Mouse (Mus musculus): ENCODE results near the gene Tex45. TPM values are rescaled to one million over a fixed set of nuclear protein-coding genes. Genes with fewer than 3 reads are reported as not detected.

The Tex45 gene
- polyA plus RNA-seq (2016; fragmentation: Nextera tagmentation; extraction: Ambion mirVana): 0.10 TPM in 1 of 2 replicates, not detected in the other

DNA sequence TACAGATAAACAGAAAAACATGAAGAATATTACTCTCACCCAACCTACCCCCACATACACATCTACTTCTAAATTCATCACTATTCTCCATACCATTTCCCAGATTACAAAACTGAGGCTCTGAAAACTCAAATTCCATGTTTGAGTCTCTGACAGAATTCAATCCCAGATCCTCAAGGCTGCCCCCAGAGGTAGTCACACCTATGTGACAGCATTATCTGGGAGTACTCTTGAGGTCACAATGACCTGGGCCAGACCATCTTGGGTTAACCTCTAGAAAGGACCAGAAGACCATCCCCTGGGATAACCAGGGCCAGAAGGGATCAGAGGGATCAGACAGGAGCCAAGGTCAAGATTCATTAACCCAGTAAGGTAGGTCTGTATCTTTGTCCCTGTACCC, at the start of gene Tex45:
TSS of gene Tex45 (plus strand) at position 301 of the 400 bp plus-strand sequence.
- no peak for ATAC-seq (ENCODE audit: insufficient number of reproducible peaks, insufficient read depth, low FRiP score, low TSS enrichment)
- Histone ChIP-seq H3K4me2 (replicated peaks) (no peak within 1 kb of the TSS), H3K9me3 (no peaks in the 10 kb centered on the region), H3K9ac (no peak within 1 kb of the TSS), H3K36me3 (no peaks in the 10 kb centered on the region), H3K4me3 (no peak within 1 kb of the TSS), H3K4me1 (peaks cover 6% of the 10 kb centered on the region; the same call in 1 of the 2 replicates), H3K27me3 (peaks cover 4% of the 10 kb centered on the region; the same call in 1 of the 2 replicates), H3K27ac (no peak within 1 kb of the TSS)

DNA sequence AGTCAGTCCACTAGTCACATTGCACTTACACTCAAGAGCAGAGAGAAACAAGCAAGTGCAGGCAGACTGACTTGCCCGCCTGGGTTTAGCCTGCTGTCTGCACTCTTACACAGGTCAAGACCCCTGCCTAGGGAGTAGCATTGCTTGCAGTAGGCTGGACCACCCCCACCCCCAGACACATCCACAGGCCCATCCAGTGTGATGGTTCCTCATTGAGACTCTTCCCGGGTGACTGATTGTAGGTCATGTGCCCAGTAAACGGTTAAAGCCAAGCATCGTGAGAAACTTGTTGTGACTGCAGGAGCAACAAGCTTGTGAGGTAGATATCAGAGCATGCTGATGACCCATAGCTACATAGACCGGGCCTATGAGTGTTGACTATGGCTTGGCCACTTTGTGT, 49.2 kb upstream of the Tex45 start:
- Histone ChIP-seq H3K4me1 (peaks cover 16% of the 10 kb centered on the region), H3K9ac (no peak overlapping the region), H3K4me3 (no peak overlapping the region), H3K27ac (no peak overlapping the region), H3K27me3 (no peaks in the 10 kb centered on the region), H3K9me3 (no peaks in the 10 kb centered on the region), H3K36me3 (no peaks in the 10 kb centered on the region), H3K4me2 (replicated peaks) (no peak overlapping the region)
- ATAC-seq (ENCODE audit: insufficient number of reproducible peaks, insufficient read depth, low FRiP score, low TSS enrichment): no peak
- WGBS: 93% methylated on average over 5 of the region's 5 CpGs

DNA sequence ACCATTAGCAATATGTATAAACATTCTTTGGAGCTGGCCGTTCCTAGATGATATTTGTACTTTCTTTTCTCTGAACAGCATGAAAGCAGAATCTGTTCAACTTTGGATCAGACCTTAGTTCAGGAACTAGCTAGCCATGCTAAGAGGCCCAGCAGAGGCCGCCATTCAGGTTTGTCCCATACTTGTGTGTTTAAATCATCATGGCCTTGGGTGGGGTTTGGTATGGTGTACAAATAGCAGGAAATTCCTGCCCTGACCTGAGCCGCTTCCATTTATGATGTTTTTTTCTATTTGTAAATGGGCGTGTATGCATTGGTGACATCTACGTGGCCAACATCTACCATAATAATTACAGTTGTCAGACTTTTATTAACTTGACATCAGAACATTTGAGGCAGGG, 45.4 kb upstream of the Tex45 start:
- H3K4me2 ChIP-seq (replicated peaks): no peak overlapping the region
- no peak overlapping the region for H3K27ac ChIP-seq
- H3K27me3 ChIP-seq: no peaks in the 10 kb centered on the region
- ATAC-seq (ENCODE audit: insufficient number of reproducible peaks, insufficient read depth, low FRiP score, low TSS enrichment): no peak
- H3K36me3 ChIP-seq: peaks cover 10% of the 10 kb centered on the region
- WGBS: 95% methylated on average over 5 of the region's 5 CpGs
- 0 out of 2 replicates have a peak, but pooled peaks cover 2% of the 10 kb centered on the region for H3K4me1 ChIP-seq
- H3K9me3 ChIP-seq: no peaks in the 10 kb centered on the region
- no peak overlapping the region for H3K4me3 ChIP-seq
- H3K9ac ChIP-seq: no peak overlapping the region

DNA sequence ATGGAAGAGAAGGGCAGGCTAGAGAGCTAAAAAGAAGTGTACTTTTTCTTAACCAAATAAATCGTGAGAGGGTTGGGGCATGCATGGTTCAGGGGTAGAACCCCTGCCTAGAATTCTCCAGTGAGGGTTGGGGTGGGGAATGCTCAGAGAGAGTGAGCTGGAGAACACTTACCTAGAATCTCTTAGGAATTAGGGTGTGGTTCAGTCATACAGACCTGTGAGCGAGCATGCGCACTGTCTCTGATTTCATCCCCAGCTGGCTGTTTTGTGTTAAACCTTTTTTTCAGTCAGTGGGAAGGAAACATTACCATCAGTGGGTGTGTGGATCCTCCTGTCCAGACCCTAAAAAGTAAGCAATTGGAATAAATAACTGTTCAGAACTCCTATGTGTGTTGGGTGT, 44.5 kb upstream of the Tex45 start:
- 83% methylated on average over 3 of the region's 3 CpGs for WGBS
- H3K27ac ChIP-seq: no peak overlapping the region
- H3K36me3 ChIP-seq: peaks cover 11% of the 10 kb centered on the region
- H3K4me1 ChIP-seq: no peaks in the 10 kb centered on the region
- H3K4me3 ChIP-seq: no peak overlapping the region
- no peak for ATAC-seq (ENCODE audit: insufficient number of reproducible peaks, insufficient read depth, low FRiP score, low TSS enrichment)
- no peak overlapping the region for H3K9ac ChIP-seq
- no peak overlapping the region for H3K4me2 ChIP-seq (replicated peaks)
- H3K9me3 ChIP-seq: no peaks in the 10 kb centered on the region
- H3K27me3 ChIP-seq: no peaks in the 10 kb centered on the region

DNA sequence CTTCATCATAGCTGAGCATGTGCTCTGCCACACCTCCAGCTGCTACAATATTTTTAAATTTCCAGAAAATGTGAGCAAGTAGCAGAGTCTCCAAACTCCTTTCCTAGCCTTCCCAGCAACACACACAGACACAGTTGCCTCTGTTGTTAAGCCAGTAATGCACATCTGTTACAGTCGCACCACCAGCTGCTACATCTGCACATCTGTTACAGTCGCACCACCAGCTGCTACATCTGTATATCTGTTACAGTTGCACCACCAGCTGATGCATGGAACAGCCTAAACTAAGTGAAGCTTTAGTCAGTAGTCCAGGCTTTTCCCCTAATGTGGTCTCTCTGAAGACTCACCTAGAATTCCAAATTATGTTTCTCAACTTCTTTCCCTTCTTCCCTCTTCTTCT, 42.2 kb upstream of the Tex45 start:
- Histone ChIP-seq H3K4me3 (no peak overlapping the region), H3K36me3 (peaks cover 24% of the 10 kb centered on the region), H3K27me3 (no peaks in the 10 kb centered on the region), H3K9ac (no peak overlapping the region), H3K9me3 (no peaks in the 10 kb centered on the region), H3K27ac (no peak overlapping the region), H3K4me2 (replicated peaks) (no peak overlapping the region), H3K4me1 (no peaks in the 10 kb centered on the region)
- no peak for ATAC-seq (ENCODE audit: insufficient number of reproducible peaks, insufficient read depth, low FRiP score, low TSS enrichment)
- 73% methylated on average over 2 of the region's 2 CpGs for WGBS

DNA sequence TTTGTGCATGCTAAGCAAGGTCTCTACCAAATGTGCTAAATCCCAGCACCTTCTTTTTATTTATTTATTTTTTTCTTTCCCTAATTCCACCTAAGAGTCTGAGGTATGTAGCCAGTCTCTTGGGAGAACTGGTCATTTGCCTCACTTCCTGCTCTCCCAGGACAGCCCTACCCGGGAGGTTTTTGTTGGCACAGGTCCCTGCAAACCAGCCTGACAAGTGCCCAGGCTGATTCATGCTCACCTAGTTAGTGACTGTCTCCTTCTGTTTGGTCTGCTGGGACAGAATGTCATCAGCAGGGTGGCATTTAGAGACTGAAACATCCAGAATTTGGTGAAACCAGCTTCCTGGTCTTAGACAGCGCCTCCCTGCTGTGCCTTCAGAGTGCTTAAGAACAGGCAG, 40.7 kb upstream of the Tex45 start:
- Histone ChIP-seq H3K4me1 (no peaks in the 10 kb centered on the region), H3K36me3 (peaks cover 37% of the 10 kb centered on the region), H3K27me3 (no peaks in the 10 kb centered on the region), H3K9ac (no peak overlapping the region), H3K27ac (no peak overlapping the region), H3K4me2 (replicated peaks) (no peak overlapping the region), H3K9me3 (no peaks in the 10 kb centered on the region), H3K4me3 (no peak overlapping the region)
- 74% methylated on average over 2 of the region's 2 CpGs for WGBS
- no peak for ATAC-seq (ENCODE audit: insufficient number of reproducible peaks, insufficient read depth, low FRiP score, low TSS enrichment)

DNA sequence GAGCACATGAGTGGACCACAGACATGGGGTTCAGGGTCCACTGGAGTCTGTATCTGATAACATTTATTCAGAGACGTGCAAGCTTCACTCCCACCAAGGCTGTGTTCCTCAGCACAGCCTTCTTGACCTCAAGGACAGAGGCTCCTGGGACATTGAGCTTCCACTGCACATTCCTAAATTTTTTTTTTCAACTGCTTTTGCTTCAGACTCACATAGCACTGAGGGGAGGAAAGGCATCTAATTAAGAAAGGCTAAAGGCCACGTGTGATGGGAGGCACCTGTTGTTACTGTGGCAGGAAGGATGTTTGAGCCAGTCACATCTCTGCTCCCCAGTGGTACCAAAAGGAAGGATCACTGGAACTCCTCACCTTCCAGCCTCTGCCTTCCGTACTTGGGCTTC, 39.5 kb upstream of the Tex45 start:
- H3K4me1 ChIP-seq: no peaks in the 10 kb centered on the region
- H3K36me3 ChIP-seq: peaks cover 44% of the 10 kb centered on the region
- H3K4me2 ChIP-seq (replicated peaks): no peak overlapping the region
- H3K9me3 ChIP-seq: no peaks in the 10 kb centered on the region
- 80% methylated on average over 3 of the region's 3 CpGs for WGBS
- H3K9ac ChIP-seq: no peak overlapping the region
- no peak for ATAC-seq (ENCODE audit: insufficient number of reproducible peaks, insufficient read depth, low FRiP score, low TSS enrichment)
- no peak overlapping the region for H3K27ac ChIP-seq
- no peaks in the 10 kb centered on the region for H3K27me3 ChIP-seq
- no peak overlapping the region for H3K4me3 ChIP-seq

DNA sequence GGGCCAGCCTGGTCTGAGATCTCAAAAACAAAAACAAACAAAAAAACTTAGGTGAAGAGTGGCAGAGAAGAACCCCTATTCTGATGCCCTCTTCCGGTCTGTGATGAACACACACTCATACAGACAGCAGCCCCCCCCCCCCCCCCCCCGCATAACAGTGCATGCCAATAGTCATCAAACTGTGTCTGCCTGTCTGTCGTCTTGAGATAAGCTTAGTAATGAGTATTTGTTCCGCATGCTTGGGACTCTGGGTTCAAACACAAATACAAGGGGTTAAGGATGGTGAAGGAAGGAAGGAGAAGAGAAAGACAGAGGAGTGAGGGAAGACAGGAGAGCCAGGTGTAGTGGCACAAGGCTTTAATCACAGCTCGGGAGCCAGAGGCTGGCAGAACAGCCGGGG, 34.2 kb upstream of the Tex45 start:
- Histone ChIP-seq H3K36me3 (peaks cover 80% of the 10 kb centered on the region), H3K4me2 (replicated peaks) (no peak overlapping the region), H3K27ac (no peak overlapping the region), H3K4me1 (no peaks in the 10 kb centered on the region), H3K4me3 (no peak overlapping the region), H3K9me3 (no peaks in the 10 kb centered on the region), H3K9ac (no peak overlapping the region), H3K27me3 (no peaks in the 10 kb centered on the region)
- no peak for ATAC-seq (ENCODE audit: insufficient number of reproducible peaks, insufficient read depth, low FRiP score, low TSS enrichment)
- 77% methylated on average over 6 of the region's 6 CpGs for WGBS

DNA sequence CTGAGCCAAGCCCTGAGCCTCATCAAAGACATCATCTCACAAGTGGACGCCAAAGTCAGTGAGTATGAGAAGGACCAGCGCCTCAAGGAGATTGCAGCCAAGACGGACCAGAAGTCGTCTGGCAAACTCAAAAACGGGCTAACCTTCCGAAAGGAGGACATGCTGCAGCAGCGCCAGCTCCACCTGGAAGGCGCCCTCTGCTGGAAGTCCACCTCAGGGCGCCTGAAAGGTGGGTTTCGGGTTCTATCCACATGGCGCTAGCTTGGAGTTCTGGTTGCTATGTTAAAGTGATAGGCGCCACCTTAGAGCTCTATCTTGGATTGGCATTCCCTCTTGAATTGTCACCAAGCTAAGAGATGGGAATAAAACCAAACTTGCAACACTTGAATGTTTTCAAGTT, 31.2 kb upstream of the Tex45 start:
- Histone ChIP-seq H3K9ac (no peak overlapping the region), H3K27ac (no peak overlapping the region), H3K27me3 (no peaks in the 10 kb centered on the region), H3K4me2 (replicated peaks) (no peak overlapping the region), H3K4me1 (no peaks in the 10 kb centered on the region), H3K36me3 (peaks cover 59% of the 10 kb centered on the region), H3K4me3 (no peak overlapping the region), H3K9me3 (no peaks in the 10 kb centered on the region)
- ATAC-seq (ENCODE audit: insufficient number of reproducible peaks, insufficient read depth, low FRiP score, low TSS enrichment): no peak
- 76% methylated on average over 12 of the region's 12 CpGs for WGBS

DNA sequence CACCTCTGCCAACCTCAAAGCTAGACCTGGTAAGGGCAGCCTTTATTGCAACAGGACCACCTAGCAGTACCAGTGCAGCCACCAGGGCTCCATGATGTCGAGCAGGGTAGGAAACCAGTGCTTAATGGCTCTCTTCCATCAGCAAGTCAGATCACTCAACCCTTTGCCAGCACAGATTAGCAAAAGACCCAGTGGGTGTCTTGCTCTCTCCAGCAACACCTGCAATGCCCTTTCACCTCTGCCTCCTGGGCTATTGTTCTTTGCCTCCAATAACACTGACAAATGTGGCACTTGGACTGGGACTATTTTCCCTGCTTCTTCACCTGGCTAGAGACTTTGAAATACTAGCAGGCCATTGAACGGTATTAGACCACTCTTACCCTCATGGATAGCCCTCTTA, 21.4 kb upstream of the Tex45 start:
- no peak for ATAC-seq (ENCODE audit: insufficient number of reproducible peaks, insufficient read depth, low FRiP score, low TSS enrichment)
- no peaks in the 10 kb centered on the region for H3K27me3 ChIP-seq
- peaks cover 88% of the 10 kb centered on the region for H3K36me3 ChIP-seq
- no peak overlapping the region for H3K27ac ChIP-seq
- H3K4me1 ChIP-seq: no peaks in the 10 kb centered on the region
- WGBS: 82% methylated on average over 2 of the region's 2 CpGs
- H3K9ac ChIP-seq: no peak overlapping the region
- no peaks in the 10 kb centered on the region for H3K9me3 ChIP-seq
- H3K4me2 ChIP-seq (replicated peaks): no peak overlapping the region
- H3K4me3 ChIP-seq: no peak overlapping the region

DNA sequence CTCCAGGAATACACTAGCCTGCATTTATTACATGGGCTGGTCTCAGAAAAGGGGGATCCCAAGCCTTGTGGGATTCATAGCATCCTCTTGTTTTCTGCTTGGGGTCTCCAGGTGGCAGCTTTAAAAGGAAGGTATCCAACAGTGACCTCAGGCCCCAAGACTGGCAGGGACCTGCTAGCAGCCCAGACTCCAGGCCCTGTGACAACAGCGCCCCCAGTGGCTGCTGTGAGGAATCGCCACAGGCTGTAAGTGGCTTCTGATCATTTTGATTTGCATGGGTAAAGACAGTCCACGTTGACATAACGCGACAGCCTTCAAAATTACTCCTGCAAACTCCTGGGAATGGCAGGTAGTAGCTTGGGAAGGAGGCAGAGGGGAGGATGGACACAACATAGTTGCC, 20.0 kb upstream of the Tex45 start:
- Histone ChIP-seq H3K9ac (no peak overlapping the region), H3K27me3 (no peaks in the 10 kb centered on the region), H3K4me2 (replicated peaks) (no peak overlapping the region), H3K4me3 (no peak overlapping the region), H3K36me3 (peaks cover 94% of the 10 kb centered on the region), H3K9me3 (no peaks in the 10 kb centered on the region), H3K4me1 (no peaks in the 10 kb centered on the region), H3K27ac (no peak overlapping the region)
- no peak for ATAC-seq (ENCODE audit: insufficient number of reproducible peaks, insufficient read depth, low FRiP score, low TSS enrichment)
- 29% methylated on average over 5 of the region's 5 CpGs for WGBS

DNA sequence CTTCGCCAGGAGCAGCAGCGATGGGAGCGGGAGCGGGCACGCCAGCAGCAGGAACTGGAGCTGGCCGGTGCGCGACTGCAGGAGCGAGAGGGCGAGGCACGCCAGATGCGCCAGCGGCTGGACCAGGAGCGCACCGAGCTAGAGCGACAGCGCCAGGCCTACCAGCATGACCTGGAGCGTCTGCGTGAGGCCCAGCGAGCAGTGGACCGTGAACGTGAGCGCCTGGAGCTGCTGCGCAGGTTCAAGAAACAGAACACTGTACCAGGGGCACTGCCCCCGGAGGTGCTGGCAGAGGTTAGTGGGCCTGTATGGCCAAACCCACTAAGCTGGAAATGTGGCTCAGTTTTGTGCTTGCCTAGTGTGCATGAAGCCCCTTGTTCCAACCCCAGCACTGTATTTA, 18.7 kb upstream of the Tex45 start:
- Histone ChIP-seq H3K27ac (no peak overlapping the region), H3K4me2 (replicated peaks) (no peak overlapping the region), H3K9ac (no peak overlapping the region), H3K9me3 (no peaks in the 10 kb centered on the region), H3K27me3 (no peaks in the 10 kb centered on the region), H3K36me3 (peaks cover 96% of the 10 kb centered on the region), H3K4me1 (no peaks in the 10 kb centered on the region), H3K4me3 (no peak overlapping the region)
- ATAC-seq (ENCODE audit: insufficient number of reproducible peaks, insufficient read depth, low FRiP score, low TSS enrichment): no peak
- 96% methylated on average over 25 of the region's 25 CpGs for WGBS

DNA sequence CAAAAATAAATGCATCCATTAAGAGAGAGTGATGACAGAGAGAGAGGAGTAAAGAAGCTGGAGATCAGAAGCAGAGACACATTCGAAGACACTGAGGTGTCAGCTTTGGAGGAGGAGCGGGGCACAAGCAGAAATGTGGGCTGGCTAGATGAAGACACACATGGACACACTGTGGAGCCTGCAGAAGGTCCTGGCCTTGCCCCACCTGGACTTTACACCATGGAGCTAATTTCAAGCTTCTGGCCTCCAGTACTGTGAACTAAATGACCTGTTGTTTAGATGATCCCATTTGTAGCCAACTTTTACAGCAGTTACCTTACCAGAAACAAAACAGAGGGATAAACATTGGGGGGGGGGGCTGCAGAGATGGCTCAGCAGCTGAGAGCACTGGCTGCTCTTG, 7.4 kb upstream of the Tex45 start:
- no peak for ATAC-seq (ENCODE audit: insufficient number of reproducible peaks, insufficient read depth, low FRiP score, low TSS enrichment)
- H3K9me3 ChIP-seq: no peaks in the 10 kb centered on the region
- no peak overlapping the region for H3K9ac ChIP-seq
- H3K4me3 ChIP-seq: no peak overlapping the region
- no peak overlapping the region for H3K27ac ChIP-seq
- 87% methylated on average over 2 of the region's 2 CpGs for WGBS
- H3K36me3 ChIP-seq: 0 out of 2 replicates have a peak, but pooled peaks cover 1% of the 10 kb centered on the region
- H3K27me3 ChIP-seq: no peaks in the 10 kb centered on the region
- H3K4me2 ChIP-seq (replicated peaks): no peak overlapping the region
- peaks cover 6% of the 10 kb centered on the region; the same call in 1 of the 2 replicates for H3K4me1 ChIP-seq

Data from embryonic facial prominence, embryonic 12.5 days (tissue).